Comparison of ENCODE assay signal across 7 mouse cellular contexts in the genomic region with DNA sequence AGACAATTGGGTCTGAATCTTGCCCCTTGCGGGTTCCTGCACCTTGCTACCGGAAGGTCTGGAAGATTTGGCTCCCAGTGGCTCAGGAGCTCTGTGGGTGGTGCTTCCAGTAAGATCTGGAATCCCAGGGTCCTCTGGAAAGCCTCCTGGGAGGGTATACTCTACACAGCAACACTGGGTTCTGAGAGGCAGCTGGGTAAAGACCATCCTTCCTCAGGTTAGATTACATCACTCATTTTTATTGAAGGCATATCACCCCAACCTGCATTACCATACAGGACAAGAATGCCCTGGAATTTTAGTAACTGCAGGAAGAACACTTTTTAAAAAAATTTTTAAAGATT. TPM values are rescaled to one million over a fixed set of nuclear protein-coding genes. Genes with fewer than 3 reads are reported as not detected.
DNase-seq lines count a peak whose midpoint lies in the region; ATAC-seq and TF ChIP-seq lines count a peak whose summit lies in the region.

No protein-coding gene starts in this region.

- no peaks in the 10 kb centered on the region; the same call in 1 of the 2 replicates for H3K27me3 ChIP-seq in lung, embryonic 16.5 days (ENCODE audit: control insufficient read depth, insufficient read depth, low read depth, low read length)
- no peaks in the 10 kb centered on the region for H3K27me3 ChIP-seq in forebrain, embryonic 12.5 days
- H3K27me3 ChIP-seq in limb, embryonic 12.5 days, result 0 out of 2 replicates have a peak, but pooled peaks cover 4% of the 10 kb centered on the region
- no peaks in the 10 kb centered on the region for H3K27me3 ChIP-seq in stomach, embryonic 14.5 days (ENCODE audit: control insufficient read depth, insufficient read depth, low read length)

- H3K4me3 ChIP-seq in lung, embryonic 16.5 days (ENCODE audit: low read length), result peak overlapping the region; percentile 47
- no peak overlapping the region for H3K4me3 ChIP-seq in lung, adult 2 months (replicated peaks; ENCODE audit: extremely low read depth, low read depth, low read length)
- H3K4me3 ChIP-seq in forebrain, embryonic 12.5 days (replicated peaks), result peak overlapping the region; percentile 37
- peak overlapping the region; percentile 42 for H3K4me3 ChIP-seq in limb, embryonic 12.5 days (replicated peaks)
- peak overlapping the region; percentile 23 for H3K4me3 ChIP-seq in stomach, embryonic 14.5 days (ENCODE audit: low read depth, low read length)

- TF ChIP-seq POLR2A in lung, adult 2 months (IDR thresholded peaks at IDR 0.05; ENCODE audit: borderline replicate concordance, extremely low read depth, low read depth, low read length), result no peak

- DNase-seq in lung, adult 2 months, result no peak
- no peak for DNase-seq in adrenal gland, postnatal 36 days
- DNase-seq in layer of hippocampus, adult 9-11 months, result no peak

- no peak for TF ChIP-seq CTCF in lung, adult 2 months (IDR thresholded peaks at IDR 0.05; ENCODE audit: insufficient read depth, low read length)

- peak overlapping the region; percentile 61 for H3K4me2 ChIP-seq in lung, embryonic 16.5 days (ENCODE audit: low read depth, low read length)
- peak overlapping the region; percentile 55 for H3K4me2 ChIP-seq in forebrain, embryonic 12.5 days
- H3K4me2 ChIP-seq in limb, embryonic 12.5 days, result peak overlapping the region; percentile 60
- H3K4me2 ChIP-seq in stomach, embryonic 14.5 days (replicated peaks; ENCODE audit: low read depth, low read length), result peak overlapping the region; percentile 40

- peak overlapping the region; percentile 68 for H3K9ac ChIP-seq in lung, embryonic 16.5 days (ENCODE audit: low read length)
- H3K9ac ChIP-seq in forebrain, embryonic 12.5 days, result peak overlapping the region; percentile 51; the same call in 1 of the 2 replicates
- peak overlapping the region; percentile 48; the same call in 1 of the 2 replicates for H3K9ac ChIP-seq in limb, embryonic 12.5 days (replicated peaks)
- no peak overlapping the region for H3K9ac ChIP-seq in stomach, embryonic 14.5 days (replicated peaks; ENCODE audit: low read depth, low read length)

- no peaks in the 10 kb centered on the region for H3K36me3 ChIP-seq in lung, embryonic 16.5 days (ENCODE audit: control insufficient read depth, insufficient read depth, low read length)
- no peaks in the 10 kb centered on the region for H3K36me3 ChIP-seq in forebrain, embryonic 12.5 days (replicated peaks)
- no peaks in the 10 kb centered on the region for H3K36me3 ChIP-seq in limb, embryonic 12.5 days
- no peaks in the 10 kb centered on the region for H3K36me3 ChIP-seq in stomach, embryonic 14.5 days (ENCODE audit: control insufficient read depth, insufficient read depth, low read length)

- H3K4me1 ChIP-seq in lung, embryonic 16.5 days (replicated peaks; ENCODE audit: control insufficient read depth, insufficient read depth, low read length), result peaks cover 2% of the 10 kb centered on the region
- H3K4me1 ChIP-seq in lung, adult 2 months (ENCODE audit: control insufficient read depth, insufficient read depth, low read length), result peaks cover 2% of the 10 kb centered on the region; the same call in 1 of the 2 replicates
- 0 out of 2 replicates have a peak, but pooled peaks cover 4% of the 10 kb centered on the region for H3K4me1 ChIP-seq in forebrain, embryonic 12.5 days
- H3K4me1 ChIP-seq in limb, embryonic 12.5 days (replicated peaks), result peaks cover 6% of the 10 kb centered on the region; the same call in 1 of the 2 replicates
- H3K4me1 ChIP-seq in stomach, embryonic 14.5 days (ENCODE audit: control insufficient read depth, insufficient read depth, low read length), result no peaks in the 10 kb centered on the region

- ATAC-seq in lung, embryonic 16.5 days (ENCODE audit: low read depth), result no peak
- ATAC-seq in forebrain, embryonic 12.5 days (ENCODE audit: low FRiP score), result peak; percentile 23; the same call in 1 of the 2 replicates
- ATAC-seq in limb, embryonic 12.5 days (ENCODE audit: insufficient number of reproducible peaks, insufficient read depth, low FRiP score, low TSS enrichment, low read depth), result no peak
- no peak for ATAC-seq in stomach, embryonic 14.5 days (ENCODE audit: insufficient number of reproducible peaks, insufficient read depth, low FRiP score, low read depth)

- H3K27ac ChIP-seq in lung, embryonic 16.5 days (ENCODE audit: low read length), result no peak overlapping the region
- H3K27ac ChIP-seq in forebrain, embryonic 12.5 days, result no peak overlapping the region
- no peak overlapping the region for H3K27ac ChIP-seq in limb, embryonic 12.5 days
- no peak overlapping the region for H3K27ac ChIP-seq in stomach, embryonic 14.5 days (ENCODE audit: low read length)

- 7% methylated on average over 2 of the region's 2 CpGs for WGBS in lung, embryonic 16.5 days
- WGBS in lung, adult 2 months, result 8% methylated on average over 2 of the region's 2 CpGs
- 49% methylated on average over 2 of the region's 2 CpGs for WGBS in forebrain, embryonic 12.5 days
- WGBS in limb, embryonic 12.5 days, result 40% methylated on average over 2 of the region's 2 CpGs
- WGBS in stomach, embryonic 14.5 days, result 26% methylated on average over 2 of the region's 2 CpGs

- H3K9me3 ChIP-seq in lung, embryonic 16.5 days (ENCODE audit: control insufficient read depth, low read length), result no peaks in the 10 kb centered on the region
- H3K9me3 ChIP-seq in forebrain, embryonic 12.5 days, result no peaks in the 10 kb centered on the region
- H3K9me3 ChIP-seq in limb, embryonic 12.5 days, result no peaks in the 10 kb centered on the region
- H3K9me3 ChIP-seq in stomach, embryonic 14.5 days (ENCODE audit: control insufficient read depth, low read depth, low read length), result no peaks in the 10 kb centered on the region

RNA-seq across cellular contexts. Expression of gene Sln, which starts 20.1 kb away (rescaled TPM):
- 26.3 and 48.9 TPM in 2 replicates for polyA plus RNA-seq in lung, embryonic 16.5 days (2015; fragmentation: Nextera tagmentation; extraction: Ambion mirVana)
- 32.8 and 84.0 TPM in 2 replicates for polyA plus RNA-seq in lung, adult 2 months (2012; rRNA removed)
- polyA plus RNA-seq in forebrain, embryonic 12.5 days (2016; fragmentation: Nextera tagmentation; extraction: Ambion mirVana), result 0.42 TPM in 1 of 2 replicates, not detected in the other
- polyA plus RNA-seq in limb, embryonic 12.5 days (2016; fragmentation: Nextera tagmentation; extraction: Ambion mirVana), result 13.8 and 17.3 TPM in 2 replicates
- polyA plus RNA-seq in stomach, embryonic 14.5 days (2014; fragmentation: Nextera tagmentation; extraction: Ambion mirVana), result 0.20 TPM in 1 of 2 replicates, not detected in the other
- total RNA-seq in adrenal gland, postnatal 36 days (2021), result not detected

RNA-seq across cellular contexts. Expression of gene Slc35f2, which starts 58.5 kb away (rescaled TPM):
- 5.4 and 5.8 TPM in 2 replicates for polyA plus RNA-seq in lung, embryonic 16.5 days (2015; fragmentation: Nextera tagmentation; extraction: Ambion mirVana)
- 0.19 and 0.65 TPM in 2 replicates for polyA plus RNA-seq in lung, adult 2 months (2012; rRNA removed)
- 3.2 and 3.8 TPM in 2 replicates for polyA plus RNA-seq in forebrain, embryonic 12.5 days (2016; fragmentation: Nextera tagmentation; extraction: Ambion mirVana)
- 6.5 and 8.2 TPM in 2 replicates for polyA plus RNA-seq in limb, embryonic 12.5 days (2016; fragmentation: Nextera tagmentation; extraction: Ambion mirVana)
- polyA plus RNA-seq in stomach, embryonic 14.5 days (2014; fragmentation: Nextera tagmentation; extraction: Ambion mirVana), result 3.8 and 4.7 TPM in 2 replicates
- under 1 TPM; 0.36 to 0.92 TPM for total RNA-seq in adrenal gland, postnatal 36 days (2021)

Comparison
In these comparisons a context has a peak if more than half of its experiments do, and no peak if none do; other contexts are left out.
1. RNA of gene Sln, which starts 20.1 kb away (polyA plus RNA-seq): 32.8 to 84.0 TPM in lung, adult 2 months, 26.3 to 48.9 TPM in lung, embryonic 16.5 days and 13.8 to 17.3 TPM in limb, embryonic 12.5 days; 0.42 TPM in forebrain, embryonic 12.5 days and 0.20 TPM in stomach, embryonic 14.5 days; every median in the first group is over 10 times any median in the second.
2. Peak in every context shown above with its lines, with median percentiles within 50 percentile points of each other: H3K4me2 ChIP-seq.